Mouse (Mus musculus): ENCODE data around the gene Hmces.

The Hmces gene

DNA sequence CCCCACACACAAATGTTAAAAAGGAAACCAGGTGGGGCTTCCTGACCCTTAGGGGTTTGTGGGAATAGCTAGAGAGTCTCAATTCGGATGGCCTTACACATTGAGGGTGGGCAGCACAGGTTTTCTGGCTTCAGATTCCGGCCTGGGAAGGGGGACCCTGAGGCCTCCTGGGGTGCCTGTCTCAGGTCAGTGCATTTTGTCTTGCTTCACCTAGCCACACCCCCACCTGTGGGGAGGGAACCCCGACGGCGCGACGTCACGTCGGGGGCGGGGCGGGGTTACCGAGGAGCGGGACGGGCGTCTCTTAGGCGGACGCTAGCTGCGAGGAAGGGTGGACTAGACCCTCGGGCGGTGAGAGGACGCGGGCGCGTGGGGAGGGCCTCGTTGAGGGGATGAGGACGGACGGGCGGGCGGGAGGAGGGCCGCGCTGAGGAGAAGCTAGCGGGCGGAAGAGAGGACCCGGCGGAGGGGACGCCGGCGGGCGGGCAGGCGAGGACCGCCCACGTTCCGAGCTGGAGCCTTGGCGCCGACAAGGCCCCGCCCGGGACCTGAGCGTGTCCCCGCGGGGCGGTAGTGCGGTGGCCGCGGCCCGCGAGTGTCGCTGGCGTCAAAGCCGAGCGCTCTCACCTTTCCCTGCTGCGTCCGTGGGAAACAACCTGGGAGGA lies at the start of gene Hmces:
Hmces (plus strand) TSS at position 275 of the 665 bp plus-strand sequence.
- DNase-seq (ENCODE audit: inconsistent ontology term), result peak; percentile 85

DNA sequence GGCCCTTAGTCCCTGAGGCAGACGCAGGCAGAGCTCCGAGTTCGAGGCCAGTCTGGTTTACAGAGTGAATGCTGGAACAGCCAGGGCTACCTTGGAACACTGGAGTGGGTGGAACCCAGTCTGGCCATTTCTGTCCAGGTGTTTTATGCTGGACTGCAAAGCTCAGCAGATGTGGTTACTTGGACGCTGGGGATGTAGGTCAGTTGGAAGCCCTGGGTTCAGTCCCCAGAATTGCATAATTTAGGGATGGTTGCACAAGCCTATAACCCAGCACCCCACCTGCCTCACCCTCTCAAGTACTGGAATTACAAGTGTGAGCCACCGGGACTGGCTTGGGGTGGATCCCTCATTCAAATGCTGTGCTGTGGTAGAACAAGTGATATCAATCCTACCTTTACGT lies 47.5 kb upstream of the Hmces start:
- no peak for DNase-seq (ENCODE audit: inconsistent ontology term)

DNA sequence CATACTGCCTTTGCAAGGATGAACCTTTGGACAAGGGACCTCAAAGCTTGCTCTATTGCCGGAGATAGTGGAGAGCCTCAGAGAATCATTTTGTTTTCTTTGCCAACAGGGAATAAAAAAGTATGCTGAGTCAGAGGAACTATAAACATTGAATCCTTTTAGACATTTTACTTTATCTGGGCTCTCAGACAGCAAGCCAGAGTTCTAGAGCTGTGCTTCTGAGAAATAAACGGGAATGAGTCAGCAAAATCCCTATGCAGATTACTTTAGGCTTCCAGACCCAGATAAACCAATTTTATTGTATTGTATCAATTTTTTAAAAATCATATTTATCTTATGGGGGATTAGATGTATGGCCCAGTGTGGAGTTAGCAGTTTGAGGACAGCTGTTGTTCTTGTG lies 46.5 kb upstream of the Hmces start:
- DNase-seq (ENCODE audit: inconsistent ontology term), result no peak

DNA sequence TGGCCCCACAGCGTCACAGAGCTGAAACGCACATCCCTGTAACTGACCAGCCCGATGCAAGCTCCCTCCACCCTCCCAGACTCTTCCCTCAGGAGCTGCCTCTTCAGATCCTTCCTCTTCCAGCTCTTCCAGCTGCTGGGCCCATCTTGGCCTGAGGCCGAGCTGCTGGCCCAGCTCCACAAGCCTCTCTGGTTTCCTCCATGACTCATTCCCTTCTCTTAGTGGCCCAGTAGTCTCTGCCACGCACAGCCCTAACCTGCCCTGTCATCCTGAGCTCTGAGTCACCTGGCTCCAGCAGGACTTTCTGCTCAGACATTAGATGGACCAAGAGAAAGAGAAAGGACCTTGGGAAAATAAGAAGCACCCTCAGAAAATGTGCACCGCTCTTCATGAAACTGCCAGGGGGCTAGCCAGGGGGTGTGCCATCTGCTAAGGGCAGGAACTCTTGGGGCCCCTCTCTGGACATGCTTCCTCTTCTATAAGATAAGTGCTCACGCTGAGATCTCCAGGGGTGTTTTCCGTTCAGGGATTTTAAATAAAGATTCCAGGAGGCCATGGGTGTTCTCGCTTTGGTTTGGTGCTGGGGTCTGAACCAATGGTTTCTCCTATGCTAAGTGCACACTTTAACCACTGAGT lies 44.7 kb upstream of the Hmces start:
- DNase-seq (ENCODE audit: inconsistent ontology term), result peak; percentile 88

DNA sequence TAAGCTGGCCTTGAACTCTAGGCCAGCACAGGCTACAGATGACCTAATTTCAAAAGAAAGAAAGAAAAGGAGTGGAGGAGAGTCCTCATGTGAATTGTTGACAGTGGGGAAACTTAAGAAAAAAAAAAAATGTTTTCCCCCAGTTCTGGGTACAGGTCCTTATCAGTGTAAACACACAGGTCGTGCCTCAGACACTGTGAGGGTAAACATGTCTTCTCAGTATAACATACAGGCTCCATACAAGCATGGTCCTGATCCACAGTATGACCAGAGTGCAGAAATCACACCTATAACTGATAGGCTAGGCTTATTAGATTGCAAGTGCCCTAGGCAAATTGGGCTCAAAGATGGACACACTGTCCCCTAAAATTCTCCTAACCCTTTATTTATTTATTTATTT lies 43.3 kb upstream of the Hmces start:
- no peak for DNase-seq (ENCODE audit: inconsistent ontology term)

DNA sequence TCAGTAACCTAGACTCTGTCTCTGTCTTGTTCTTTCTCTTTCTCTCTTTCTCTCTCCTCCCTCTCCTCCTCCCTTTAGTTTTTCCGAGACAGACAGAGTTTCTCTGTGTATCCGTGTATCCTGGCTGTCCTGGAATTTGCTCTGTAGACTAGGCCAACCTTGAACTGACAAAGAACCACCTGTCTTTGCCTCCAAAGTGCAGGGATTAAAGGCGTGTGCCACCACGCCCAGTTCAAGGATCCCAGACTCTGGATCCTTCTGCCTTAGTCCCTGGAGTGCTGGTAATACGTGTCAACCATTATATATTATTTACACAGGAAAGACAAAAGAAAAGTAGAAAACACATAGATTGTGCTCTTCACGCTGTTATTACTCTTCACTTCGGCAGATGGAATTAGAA lies 42.5 kb upstream of the Hmces start:
- no peak for DNase-seq (ENCODE audit: inconsistent ontology term)

DNA sequence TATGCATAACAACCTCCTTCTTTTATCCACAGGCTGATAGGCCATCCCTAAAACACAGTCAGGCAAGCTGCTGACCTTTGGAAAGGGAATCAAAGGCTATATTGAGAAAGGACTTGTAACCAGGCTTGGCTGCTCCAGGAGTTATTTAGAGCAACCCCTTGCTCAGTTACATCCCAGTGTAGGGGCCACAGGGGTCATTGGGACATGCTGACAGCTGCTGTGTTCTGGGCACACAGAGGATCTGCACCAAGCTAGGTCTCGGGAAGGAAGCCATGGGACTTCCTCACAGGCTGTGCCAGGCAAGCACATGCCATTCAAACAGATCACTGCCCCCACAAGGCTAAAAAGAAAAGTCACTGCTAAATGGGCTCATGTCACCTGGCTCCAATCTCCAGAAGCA lies 40.6 kb upstream of the Hmces start:
- peak; percentile 54 for DNase-seq (ENCODE audit: inconsistent ontology term)

DNA sequence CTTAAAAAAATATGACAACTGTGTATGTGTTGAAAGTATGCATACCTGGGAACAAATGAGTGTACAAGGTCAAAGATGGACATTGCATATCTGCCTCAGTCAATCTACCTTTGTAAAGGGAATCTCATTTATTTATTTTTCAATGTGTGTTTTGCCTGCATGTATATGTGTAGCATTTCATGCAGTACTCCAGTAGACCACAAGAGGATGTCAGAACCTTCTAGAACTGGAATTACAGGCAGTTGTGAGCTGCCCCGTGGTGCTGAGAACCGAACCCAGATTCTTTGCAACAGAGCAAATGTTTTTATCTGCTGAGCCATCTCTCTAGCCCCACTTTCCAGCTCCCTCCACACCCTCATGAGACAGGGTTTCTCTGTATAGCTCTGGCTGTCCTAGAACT lies 39.8 kb upstream of the Hmces start:
- no peak for DNase-seq (ENCODE audit: inconsistent ontology term)

DNA sequence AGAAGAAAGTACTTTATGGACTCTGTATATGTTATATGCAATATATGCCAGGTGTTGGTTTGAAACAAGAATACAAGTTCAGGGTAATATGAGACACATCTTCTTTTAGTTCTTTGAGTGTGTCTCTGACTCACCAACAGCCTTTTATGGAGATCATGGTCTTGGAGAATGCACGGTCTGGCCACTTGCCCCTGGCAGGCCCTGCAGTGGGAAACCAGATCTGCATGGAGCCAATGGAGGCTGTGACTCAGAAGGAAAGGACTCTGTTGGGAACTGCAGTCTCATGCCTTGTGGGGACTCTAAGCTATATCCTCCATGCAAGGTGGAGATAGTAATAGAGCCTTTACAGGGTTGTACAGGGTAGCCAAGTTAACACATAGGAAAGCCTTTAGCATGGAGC lies 38.7 kb upstream of the Hmces start:
- DNase-seq (ENCODE audit: inconsistent ontology term), result peak; percentile 93

DNA sequence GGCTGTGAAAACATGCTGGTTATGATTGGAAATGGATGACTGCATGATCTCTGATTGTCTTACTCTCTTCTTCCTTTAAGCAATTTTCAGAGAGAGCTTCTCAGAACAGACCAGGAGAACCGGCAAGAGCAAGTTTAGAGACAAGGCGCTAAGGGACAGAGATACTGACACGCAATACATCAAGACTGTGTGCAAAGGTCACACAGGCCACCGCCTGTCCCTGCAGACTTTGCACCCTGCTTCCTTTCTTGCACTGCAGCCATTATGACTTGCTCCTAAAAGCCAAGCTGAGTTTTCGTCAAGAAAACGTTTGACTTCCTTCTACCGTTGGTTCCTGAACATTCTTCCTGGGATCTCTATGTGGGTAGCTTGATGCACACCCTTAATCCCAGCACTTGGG lies 38.2 kb upstream of the Hmces start:
- no peak for DNase-seq (ENCODE audit: inconsistent ontology term)

DNA sequence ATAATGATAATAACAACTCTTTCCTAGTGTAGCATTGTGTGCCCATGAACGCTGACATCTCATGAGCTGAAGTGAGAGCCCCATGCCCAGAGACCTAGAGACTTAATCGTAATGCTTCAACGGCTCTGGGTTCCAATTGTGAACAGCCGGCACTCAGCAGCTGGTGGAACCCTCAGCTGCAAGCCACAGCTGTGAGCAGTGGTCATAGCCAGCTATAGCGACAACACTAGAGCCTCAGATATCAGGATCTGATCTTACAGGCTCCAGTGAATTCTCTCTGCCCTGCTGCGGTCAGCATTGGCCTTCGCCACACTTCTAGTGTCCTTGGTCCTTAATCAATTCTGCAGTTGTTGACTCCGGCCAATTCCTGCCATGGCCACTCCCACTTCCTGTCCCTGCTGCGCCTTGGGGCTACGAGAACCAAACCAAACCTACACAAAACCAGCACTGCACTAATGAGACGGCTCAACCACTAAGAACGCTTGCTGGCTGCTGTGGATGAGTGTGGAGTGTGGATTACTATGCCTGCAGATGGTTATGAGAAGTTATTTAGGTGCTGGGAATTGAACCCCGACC lies 37.6 kb upstream of the Hmces start:
- no peak for DNase-seq (ENCODE audit: inconsistent ontology term)

DNA sequence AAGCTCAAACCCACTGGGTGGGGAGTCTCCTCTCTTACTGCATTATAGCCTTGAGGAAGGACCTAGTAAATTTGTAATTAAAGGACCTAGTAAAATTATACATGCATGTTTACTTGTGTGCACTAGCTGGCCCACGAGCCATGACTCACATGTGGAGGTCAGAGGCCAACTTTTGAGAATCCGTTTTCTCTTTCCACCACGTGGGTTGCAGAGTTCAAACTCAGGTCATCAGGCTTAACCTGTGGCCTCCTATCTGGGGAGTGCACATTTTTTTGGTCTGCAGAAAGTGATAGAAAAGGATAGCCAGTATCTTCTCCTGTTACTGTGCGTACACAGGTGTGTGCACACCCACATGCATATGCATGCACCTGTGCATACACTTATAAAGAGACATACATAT lies 34.7 kb upstream of the Hmces start:
- DNase-seq (ENCODE audit: inconsistent ontology term), result no peak

DNA sequence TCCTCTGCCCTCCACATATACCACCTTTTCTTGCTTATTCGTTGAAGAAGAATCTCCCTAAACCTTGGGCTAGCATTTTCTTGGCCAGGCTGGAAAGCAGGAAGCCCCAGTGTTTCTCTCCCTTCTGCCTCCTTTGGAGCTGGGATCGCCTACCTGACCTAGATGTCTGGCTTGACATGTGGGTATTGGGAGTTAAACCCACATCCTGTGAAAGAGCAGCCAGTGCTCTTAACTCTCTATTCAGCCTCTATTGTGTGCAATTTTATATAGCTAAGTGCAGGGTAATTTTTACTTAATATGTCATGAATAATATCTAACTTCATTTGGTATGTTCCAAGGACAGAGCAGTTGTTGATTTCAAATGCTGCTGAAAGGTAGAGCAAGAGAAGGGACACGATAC lies 34.1 kb upstream of the Hmces start:
- DNase-seq (ENCODE audit: inconsistent ontology term), result no peak

DNA sequence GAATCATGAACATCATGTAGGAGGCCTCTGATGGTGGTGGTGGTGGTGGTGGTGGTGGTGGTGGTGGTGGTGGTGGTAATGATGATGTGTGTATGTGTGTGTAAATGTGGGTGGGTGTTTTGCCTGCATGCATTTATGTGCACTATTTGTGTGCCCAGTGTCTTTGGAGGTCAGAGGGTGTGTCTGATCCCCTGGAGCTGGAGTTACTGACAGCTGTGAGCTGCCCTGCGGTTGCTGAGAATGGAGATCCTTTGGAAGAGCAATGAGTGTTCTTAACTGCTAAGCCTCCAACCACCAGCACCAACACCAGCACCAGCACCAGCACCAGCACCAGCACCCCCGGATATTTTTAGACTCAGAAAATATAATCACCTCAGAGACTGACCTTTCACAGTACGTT lies 31.5 kb upstream of the Hmces start:
- no peak for DNase-seq (ENCODE audit: inconsistent ontology term)

DNA sequence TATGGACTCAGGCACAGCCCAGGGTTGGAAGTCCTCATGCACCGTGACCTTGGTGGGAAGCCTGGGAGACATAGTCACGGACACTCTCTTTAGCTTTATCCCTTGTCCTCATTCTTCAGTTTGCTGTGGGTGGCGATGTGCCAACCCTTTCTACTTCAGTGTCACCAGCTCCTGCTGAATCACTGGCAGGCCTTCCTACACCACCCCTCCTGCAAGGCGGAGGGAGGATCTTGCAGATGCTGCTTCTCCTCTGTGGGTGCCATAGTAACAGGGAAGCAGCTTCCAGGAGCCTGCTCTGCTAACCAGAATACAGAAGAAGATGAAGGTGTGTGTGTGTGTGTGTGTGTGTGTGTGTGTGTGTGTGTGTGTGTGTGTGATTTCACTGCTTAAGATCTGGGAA lies 30.9 kb upstream of the Hmces start:
- DNase-seq (ENCODE audit: inconsistent ontology term), result peak; percentile 34

DNA sequence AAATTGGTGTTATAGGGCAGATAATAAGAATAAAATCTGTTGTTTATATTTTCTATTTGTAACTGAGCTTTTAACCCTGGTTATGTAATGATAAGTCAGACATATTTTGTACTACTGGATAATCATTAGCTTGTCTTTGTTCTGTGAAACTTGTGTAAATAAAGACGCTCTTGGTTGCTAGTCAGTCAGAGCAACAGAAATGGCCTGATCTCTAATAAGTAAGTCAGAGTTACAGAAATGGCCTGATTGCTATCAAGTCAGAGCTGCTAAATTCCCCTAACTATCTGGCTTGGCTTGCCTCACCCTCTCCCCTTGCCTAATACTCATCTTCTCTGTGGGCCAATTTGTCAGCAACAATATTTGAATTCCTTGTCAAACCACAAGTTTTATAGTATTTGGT lies 27.0 kb upstream of the Hmces start:
- DNase-seq (ENCODE audit: inconsistent ontology term), result no peak

DNA sequence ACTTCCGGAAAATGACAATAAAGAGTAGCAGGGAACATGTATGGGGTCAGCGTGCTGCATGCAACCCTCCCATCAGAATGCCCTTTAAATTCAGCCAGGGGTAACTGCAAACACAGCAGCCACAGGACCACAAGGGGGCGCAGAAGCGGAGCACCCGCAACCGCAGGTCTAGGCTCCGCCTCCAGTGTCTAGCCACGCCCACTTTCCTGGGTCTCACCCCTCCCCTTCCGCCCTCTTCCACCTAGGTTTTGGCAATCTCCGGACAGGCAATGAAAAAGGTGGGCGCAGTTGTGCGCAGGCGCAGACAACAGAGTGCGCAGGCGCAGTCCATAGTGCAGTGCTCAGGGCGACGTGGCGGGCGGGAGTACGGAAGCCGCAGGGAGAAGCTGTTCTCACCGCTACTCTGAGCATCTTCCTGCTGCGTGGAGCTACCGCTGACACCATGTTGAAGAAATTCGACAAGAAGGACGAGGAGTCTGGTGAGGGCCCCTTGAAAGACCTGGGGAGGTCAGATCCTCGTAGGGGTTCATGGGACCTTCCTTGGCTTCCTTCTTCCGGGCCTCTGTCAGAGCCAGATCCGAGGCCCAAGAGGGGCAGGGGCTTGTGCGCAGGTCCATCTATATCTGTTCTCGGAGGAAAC lies 26.0 kb upstream of the Hmces start, which contains the start of gene Copg1:
Copg1 (plus strand) TSS at position 221 of the 640 bp plus-strand sequence.
- peak; percentile 98 for DNase-seq (ENCODE audit: inconsistent ontology term)

DNA sequence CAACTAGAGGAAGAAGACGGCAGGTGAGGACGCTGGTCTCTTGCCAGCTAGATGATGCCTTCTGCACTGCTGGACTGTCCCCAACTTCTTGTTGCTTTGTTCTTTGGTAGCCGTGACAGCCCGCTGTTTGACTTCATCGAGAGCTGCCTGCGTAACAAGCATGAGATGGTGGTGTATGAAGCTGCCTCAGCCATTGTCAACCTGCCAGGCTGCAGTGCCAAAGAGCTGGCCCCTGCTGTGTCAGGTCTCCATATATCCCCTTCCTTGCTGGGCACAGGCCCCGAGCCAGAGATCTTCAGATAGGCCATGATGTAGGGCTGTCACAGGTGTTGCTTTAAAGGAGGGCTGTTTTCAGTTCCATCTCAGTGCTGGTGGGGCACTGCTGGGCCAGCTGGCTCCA lies 19.8 kb upstream of the Hmces start:
- DNase-seq (ENCODE audit: inconsistent ontology term), result no peak

DNA sequence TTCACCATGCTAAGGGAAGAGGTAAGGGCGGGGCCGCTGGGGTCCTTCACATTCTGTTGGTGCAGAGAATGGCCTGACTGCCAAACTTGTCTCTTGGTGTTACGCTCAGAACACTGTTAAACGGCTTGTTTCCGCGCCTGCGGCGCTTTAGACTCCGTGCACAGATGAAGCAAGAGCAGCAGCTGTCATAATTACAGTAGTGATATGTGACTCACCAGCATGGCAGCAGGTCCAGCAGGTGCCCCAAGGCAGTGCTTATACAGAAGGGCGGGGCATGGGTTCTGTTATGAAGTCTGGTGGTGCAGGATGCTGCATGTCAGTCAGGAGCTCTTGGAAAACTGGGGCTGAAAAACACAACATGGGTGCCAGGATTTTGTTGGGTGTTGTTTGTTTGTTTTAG lies 15.7 kb upstream of the Hmces start:
- DNase-seq (ENCODE audit: inconsistent ontology term), result no peak

DNA sequence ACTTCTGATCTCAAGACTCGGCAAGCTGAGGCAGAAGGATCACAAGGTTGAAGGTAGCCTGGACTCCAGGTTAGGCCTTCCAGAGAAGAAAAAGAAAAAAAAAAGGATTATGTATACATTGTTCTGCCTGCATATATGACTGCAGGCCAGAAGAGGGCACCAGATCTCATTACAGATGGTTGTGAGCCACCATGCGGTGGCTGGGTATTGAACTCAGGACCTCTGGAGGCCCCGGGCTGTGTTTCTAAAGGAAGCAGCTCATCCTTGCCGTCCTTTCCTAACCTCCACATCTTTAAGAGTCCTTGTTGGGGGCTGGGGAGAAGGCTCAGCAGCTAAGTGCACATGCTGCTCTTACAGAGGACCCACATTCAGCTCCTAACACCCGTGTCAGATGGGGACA lies 7.1 kb upstream of the Hmces start:
- DNase-seq (ENCODE audit: inconsistent ontology term), result no peak

DNA sequence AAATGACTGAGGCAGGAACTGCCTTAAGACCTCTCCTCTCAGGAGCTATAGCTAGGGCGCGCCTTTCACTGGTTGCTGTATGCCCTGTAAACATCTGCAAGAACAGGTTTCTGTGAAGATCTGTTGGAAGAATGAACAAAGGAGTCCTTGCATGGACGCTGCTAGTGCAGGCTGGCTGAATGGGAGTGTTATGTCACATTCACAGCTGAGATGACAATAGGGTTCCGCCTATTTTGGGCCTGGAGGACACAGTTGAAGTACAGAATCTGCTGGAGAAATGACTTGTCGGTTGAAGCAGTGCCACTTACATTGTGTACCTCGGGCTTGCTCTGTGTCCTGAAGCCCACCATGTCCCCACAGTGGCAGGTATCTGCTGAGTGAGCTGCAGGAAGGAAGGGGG lies 4.6 kb upstream of the Hmces start:
- DNase-seq (ENCODE audit: inconsistent ontology term), result no peak

DNA sequence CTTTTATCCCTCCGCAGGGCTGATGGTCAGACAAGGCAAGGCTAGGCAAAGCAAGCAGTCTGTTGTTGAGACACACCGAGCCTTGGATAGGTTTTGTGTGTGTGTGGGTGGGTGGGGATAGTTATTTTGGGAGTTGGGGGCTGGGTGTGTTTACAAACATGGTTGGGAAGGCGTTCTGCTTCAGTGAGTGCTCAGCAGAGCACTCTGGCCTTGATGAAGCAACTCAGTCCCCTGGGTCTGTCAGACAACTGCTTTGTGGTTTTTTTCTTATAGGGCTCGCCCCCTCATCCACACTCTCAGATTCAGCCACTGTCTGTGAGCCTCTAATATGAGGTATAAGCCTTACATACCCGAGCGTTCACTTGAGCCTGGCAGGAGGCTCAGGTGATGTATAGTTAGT lies 2.2 kb upstream of the Hmces start:
- no peak for DNase-seq (ENCODE audit: inconsistent ontology term)
